Mouse (Mus musculus) brain, embryonic 18.5 days (tissue): ENCODE results near the gene 3110082I17Rik.

Experiments
- DNase-seq: peaks from one replicate; pipeline ENCODE4 v3.0.0-alpha.2; 2012; ENCODE audit warnings: low read depth, low spot score

The 3110082I17Rik gene

DNA sequence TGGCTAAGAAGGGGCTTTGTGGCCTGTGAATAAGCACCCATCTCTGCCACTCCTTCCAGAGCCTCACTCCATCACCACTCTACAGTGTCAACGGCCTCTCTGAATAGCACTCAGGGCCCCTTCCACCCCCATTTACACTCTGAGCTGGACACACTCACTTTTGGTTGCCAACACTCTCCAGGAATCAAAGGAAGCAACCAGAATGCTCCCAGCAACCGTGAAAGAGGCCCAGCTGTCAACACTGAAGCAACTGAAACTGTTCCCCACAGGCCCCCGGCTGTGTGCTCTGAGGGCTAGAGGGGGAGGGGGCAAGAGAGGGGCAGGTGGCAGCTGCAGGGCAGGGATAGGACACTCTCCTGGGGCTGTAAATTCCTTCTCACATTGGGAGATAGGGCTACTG is 41.7 kb downstream of the 3110082I17Rik start:
- DNase-seq = peak; percentile 49

DNA sequence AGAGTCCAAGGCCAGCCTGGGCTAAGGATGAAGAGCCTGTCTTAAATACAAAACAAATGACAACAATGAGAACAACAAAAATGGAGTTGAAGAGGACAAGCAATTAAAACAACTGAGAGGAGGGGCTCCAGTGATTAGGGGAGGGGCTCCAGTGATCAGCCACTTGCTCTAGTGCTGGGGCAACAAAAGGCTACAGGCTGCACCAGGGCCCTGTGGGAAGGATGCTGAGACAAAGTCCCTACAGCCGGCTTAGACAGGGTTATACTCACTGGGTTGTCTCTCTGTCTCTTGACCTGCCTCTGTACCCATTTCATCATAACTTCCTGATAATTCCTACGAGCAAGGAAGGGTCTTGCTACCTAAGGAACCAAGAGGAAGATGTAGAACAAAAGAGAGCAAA is 42.2 kb downstream of the 3110082I17Rik start:
- DNase-seq = no peak

DNA sequence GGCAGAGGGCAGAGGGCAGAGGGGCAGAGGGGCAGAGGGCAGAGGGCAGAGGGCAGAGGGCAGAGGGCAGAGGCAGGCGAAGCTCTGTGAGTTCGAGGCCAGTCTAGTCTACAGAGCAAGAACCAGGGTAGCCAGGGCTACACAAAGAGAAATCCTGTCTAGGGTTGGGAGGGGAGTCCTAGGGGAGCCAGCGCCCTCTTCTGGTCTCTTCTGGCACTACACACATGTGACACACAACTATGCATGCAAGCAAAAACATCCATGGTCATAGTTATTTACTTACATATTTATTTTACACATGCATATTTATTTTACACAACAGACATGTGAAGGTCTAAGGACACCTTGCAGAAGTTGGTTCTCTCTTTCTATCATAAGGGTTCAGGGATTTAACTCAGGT is 42.8 kb downstream of the 3110082I17Rik start:
- DNase-seq = no peak

DNA sequence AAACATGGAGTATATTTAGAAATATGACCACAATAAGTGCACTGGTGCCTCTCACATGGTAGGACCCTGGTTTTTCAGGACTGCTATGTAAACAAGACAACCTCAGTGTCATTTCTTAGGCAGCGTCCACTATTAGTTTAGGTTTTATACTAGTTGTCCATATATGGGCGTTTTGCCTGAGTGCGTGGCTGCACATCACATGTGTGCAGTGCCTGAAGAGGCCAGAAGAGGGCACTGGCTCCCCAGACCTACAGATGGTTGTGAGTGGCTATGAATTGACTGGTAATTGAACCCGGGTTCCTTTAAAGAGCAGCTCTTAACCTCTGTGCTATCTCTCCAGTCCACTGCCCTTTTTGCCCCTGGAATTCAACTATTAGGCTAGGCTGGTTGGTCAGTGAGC is 43.4 kb downstream of the 3110082I17Rik start:
- DNase-seq = no peak

DNA sequence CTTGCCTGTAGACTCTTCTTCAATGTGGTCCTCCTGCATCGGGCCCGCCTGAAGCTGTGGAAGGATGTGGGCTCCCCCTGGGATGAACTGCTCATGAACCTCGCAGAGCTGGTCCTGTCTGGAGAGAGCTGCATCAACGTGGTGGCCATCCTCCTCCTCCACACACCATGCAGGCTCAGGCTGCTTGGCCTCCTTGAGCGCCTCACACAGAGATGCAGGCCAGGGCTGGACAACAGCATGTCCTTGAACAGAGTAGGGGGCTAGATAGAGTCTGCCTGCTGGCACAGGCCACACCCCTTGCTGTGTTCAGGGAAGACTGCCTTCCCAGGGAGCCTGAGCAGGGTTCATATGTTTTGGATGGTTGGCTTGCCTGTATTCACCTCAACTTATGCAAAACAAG is 45.3 kb downstream of the 3110082I17Rik start:
- no peak for DNase-seq

DNA sequence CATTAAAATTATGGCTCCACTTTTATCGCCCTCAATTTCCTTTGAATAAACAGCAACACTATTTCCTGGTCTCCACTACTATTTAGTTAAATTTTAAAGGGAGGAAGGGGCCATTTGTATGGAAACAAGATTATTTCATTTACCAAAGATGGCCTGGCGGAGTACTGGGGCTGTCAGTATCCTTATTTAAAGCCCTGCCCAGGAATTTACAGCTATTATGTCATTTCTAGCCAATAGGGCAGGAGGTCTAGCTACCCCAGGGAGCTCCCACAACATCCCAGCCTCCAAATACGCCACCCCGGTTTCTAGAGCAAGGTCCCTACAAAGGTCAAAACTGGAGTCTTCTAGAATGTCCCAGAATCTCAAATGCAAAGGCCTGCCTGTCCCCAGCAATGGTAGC is 46.8 kb downstream of the 3110082I17Rik start:
- DNase-seq = no peak

DNA sequence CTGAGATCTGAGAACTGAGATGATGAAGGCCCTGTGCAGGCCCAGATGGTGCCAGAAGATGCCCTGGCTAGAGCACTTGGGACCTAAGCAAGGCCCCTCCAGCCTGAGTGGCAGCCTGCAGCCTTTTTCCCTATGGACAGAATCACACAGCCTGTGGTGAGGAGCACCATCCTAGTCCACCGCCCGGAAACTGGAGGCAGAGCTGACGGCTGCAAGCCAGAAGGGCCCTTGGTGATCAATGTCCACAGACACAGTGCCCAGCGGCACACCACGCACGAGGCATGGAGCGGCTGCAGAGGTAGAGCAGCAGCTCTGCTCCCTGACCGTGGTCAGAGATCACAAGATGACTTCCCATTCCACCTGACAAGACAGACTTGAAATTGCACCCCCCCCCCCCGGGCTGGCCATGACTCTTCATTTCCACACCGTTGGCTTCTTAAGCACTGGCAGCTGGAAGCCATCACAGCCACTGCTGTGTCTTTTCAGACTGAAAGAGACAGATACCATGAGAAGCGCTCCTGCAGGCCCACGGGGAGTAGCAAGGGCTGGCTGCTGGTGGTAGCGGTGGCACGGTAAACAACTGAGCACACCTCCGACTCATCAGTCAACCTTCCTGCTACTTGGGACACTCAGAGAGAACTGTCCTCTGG is 48.5 kb downstream of the 3110082I17Rik start:
- DNase-seq = no peak

DNA sequence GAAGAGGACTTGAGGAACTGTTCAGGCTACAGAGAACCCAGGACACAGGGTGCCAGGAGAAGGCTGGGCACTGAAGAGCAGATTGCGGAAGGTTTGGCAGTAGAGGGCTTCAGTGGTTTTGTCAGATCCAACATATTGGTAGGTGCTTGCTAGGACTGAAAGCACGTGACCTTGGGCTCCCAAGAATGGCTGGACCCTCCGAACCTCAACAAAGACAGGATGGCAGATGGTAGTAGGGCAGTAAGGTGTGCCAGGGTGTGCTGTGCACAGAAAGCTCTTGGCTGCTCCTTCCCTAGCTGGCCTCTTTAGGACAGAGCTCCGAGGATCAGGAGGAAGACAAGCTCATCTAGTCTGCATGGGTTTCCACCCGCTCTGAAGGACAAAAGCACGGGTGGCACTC is 49.2 kb downstream of the 3110082I17Rik start:
- DNase-seq = no peak

DNA sequence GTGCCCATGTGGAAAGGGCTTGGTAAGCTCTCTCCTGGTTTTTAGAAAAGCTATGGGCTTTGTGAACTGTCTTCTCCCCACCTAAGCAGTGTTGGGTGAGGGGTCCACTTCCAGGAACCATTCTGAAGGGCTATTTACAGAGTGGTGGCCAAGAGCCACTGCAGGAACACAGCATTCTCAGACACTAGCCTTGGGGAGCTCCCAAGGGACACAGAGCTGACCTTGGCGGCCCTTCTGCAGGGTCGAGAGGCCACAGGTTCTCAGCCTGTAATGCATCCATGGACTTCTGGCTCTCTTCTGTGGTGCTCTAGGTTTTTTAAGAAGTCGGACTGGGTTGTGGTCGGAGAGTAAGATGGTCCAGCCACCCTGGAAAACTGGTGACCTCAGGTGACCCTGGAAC is 50.3 kb downstream of the 3110082I17Rik start:
- DNase-seq = no peak

DNA sequence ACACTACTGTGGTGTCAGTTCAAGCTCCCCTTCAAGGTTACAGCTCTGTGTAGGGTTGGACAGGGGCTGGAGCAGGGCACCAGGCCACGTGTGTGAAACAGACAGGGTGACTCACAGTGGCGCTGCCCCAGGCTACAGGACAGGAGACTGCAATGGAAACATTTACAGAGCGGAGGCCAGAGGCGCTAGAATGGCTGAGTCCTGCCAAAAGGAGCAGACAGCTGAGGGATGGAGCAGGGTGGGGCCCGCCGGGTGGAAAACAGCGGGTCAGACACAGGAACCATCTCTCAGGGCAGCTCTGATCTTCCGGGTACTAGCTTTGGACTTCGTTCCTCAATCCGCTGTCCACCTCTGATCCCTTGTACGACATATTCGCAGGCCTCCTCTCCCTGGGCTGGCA is 50.9 kb downstream of the 3110082I17Rik start:
- no peak for DNase-seq

DNA sequence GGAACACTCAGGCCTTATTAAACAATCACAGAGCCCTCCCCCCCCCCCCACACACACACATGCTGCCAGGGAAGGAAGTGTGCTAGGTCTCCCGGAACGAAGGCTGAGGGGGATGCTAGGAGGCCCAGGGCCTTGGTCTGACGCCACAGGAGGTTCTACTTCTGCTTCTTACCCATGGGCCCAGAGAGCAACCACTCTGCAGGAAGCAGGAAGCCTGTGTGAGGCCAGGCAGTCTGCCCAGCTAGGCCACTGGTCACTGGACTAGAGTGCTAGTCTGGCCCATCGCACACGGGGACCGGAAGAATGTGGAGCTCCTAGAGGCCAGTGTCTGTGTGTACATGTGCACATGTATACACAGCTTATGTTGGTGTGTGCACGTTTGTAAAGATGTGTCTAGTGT is 51.8 kb downstream of the 3110082I17Rik start:
- DNase-seq = no peak

DNA sequence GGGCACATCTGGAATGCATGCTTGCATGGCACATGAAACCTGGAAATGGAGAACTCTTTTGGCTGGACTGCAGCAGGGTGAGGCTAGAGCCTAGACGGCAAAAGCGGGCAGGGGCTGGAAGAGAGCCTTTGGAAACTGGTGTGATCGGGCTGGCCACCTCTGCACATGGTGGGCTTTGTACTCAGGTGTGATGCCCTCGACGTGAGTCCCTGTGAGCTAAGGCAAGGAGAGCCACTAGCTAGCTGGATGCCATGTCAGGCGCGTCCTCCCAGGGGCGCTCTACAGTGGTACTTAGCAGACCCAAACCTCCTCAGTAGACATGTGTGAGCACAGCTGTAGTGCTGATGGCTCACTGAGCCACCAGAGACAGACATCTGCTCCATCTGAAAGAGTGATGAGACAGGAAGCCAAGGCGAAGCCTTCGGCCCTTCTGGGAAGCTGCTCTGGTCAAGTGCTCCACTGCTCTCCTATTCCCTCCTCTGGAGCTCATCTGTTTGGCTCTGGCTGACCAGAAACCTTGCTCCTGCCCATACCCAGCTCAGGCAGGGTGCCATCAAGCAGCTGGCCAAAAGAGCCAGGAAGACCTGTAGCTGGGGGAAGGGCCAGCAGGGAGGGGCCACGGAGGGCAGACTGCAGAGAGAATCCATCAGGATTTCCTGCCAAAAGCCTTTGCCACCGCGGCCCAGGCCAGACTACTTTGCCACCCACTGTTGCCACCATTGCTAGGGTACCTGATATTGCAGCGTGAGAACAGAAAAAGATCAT is 53.0 kb downstream of the 3110082I17Rik start:
- no peak for DNase-seq

DNA sequence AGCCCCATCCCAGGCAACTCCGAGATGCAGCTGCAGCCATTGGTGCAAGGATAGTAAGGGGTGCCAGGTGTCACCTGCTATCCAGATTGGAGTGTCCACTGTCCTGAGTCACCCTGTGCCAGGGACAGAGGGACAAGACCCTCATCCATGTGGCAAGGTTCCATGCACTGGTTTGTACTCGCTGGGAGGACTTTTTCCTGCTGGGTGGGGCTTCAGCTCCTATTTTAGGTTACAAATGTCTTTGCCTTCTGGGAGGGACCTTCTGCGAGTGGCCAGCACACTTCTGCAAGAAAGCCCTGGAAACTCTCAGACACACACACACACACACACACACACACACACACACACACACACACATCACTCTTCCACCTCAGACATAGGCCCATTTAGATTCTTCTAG is 54.4 kb downstream of the 3110082I17Rik start:
- DNase-seq = no peak

DNA sequence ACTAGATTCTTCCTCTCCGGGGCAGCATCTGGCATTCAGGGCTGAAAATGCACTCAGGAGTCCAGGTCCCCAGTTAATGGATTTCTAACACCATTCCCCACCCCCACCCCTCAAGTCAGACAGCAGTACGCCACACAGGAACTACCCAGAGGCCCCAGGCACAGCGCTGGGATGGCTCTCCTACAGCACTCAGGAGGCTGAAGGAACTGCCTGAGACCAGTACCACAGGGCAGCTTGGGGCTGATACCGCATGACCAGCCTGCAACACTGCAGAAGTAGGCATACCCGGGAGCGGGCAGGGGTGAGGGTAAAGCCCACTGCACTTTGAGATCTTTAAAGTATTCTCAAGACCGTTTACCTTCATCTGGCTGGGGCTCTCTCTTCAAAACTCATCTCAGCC is 54.8 kb downstream of the 3110082I17Rik start:
- no peak for DNase-seq

DNA sequence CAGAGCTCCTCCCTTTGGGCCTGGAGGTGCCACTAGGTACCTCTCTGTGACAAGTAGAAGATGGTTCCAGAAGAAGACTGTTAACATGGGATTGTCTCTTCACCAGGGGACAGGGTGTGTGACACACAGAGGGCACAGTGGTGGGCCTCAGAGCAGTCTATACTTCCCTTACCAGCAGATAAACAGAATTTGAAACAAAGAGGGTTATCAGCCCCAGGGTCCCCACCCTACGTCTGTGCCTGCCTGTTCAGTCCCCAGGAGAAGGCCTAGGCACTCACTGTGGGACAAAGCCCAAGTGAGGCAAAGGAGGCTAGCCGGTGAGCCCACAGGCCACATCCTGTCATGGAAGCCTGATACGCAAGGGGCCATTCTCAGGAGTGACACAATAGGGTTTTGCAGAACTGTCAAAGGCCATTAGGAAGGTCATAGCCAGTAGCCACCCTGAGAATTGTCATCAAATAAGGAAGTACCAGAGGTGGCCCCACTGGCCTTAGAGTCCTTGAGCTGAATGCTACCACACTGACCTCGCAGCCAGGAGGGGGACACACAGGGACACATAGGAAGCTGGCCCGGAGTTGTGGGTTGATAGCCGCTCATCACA is 55.4 kb downstream of the 3110082I17Rik start, which contains the start of gene C130050O18Rik:
Gene C130050O18Rik, plus strand, starts transcription at position 480 of the 601 bp plus-strand sequence.
- no peak for DNase-seq

DNA sequence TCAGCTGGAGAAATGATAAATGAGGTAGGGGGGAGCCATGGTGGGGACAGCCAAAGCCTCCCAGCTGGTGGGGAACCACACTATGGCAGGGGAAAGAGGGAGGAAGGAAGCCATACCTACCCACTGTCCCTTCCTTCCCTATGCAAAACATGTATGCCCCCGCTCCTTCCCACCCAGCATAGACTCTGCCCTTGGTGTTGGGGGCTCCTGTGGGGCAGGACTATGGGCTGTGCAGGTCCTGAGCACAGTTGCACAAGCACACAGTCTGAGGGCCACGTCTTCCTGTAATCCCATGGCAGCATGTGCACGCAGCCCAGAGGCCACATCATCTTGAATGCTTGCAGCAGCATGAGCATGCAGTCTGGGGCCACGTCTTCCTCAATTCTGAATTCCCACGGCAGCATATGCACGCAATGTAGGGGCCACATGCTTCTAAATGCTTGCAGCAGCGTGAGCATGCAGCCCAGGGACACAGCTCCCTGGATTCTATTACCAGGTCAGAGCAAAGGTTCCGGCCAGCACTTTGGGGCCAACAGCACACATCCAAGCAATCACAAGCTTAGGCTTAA is 56.6 kb downstream of the 3110082I17Rik start:
- DNase-seq = no peak

DNA sequence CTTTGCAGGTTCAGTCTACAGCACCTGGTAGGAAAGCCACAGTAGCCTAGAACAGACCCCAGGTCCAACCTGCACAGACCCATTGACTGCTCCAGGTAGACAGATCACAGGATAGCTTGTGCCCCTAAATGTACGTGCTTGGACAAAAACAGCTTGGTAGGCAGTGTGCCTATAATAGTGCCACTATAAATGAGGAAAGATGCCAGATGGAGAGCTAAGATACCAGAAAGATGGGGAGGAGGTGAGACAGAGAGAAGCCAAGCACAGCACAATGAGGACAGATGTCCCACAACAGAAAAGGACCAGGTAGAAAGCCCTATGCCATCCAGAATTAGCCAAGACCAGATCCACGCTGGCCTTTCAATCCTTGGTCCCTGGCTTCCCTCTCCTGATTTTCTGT is 58.2 kb downstream of the 3110082I17Rik start:
- no peak for DNase-seq

DNA sequence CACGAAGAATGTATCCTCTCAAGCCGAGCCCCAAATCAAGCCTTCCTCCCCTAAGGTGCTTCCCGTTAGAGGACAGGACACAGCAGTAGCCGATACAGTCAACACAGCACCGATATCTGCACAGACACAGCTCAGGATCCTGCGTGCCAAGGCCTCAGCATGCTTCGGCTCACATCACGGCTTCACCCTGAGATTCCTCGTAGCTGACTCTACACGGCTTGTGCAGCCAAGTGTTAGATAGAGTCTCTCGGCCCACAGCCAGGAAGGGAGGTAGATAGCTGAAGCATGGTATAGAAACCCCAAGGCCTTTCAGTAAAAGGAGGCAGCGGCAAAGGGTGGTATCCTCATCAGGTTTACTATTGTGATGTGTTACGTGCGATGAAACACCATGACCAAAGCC is 60.3 kb downstream of the 3110082I17Rik start:
- DNase-seq = no peak

DNA sequence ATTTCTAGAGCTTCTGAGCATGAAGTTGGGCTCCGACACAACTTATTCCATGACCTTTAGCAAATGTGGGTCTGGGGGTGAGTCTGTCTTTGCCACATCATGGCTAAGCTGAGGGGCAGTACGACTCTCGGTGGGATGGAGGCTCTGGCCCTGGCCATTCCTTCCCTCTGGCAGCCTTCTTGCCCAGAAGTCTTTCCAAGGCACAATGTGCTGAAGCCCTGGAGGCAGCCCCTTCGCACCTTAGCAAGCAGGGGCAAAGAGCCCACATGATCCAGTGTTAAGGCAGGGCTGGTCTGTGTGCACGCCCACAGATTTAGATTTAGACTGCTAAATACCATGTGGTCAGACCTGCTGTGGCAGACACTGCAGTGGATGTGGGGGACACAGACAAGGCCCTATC is 61.5 kb downstream of the 3110082I17Rik start:
- no peak for DNase-seq

DNA sequence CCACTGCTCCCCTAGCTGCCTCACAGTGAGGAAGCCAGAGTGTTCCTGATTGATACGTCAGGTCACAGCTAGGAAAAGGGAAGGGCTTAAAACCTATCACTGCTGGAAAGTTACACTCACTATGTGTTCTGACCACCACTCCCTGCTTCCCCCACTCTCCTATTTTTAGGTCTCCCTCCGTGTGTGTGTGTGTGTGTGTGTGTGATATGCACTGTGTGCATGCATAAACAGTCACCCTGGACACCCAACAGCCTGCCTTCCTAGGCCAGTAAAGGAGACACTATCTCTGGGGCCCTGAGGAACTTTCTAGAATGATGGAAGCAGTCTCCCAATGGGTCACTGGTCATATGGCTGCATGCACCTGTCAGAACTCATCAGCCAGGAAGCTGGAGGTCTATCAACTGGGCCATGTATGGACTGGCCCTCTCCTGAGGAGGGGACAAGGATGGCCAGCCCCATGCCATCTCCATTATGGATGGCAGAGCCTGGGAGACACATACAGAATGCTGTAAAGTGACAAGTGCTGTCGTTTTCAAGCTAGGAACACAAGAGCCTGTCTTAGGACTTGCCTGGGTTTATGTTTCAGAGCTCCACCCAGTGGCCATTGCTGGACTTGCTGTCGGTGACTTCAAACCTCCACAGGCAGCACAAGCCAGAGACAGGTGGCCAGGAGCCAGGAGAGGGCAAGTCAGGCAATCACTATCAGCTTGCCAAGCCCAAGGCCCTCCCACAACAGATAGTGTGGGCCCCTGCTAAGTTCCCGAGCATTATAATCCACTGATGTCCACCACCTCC is 62.2 kb downstream of the 3110082I17Rik start:
- DNase-seq = no peak

DNA sequence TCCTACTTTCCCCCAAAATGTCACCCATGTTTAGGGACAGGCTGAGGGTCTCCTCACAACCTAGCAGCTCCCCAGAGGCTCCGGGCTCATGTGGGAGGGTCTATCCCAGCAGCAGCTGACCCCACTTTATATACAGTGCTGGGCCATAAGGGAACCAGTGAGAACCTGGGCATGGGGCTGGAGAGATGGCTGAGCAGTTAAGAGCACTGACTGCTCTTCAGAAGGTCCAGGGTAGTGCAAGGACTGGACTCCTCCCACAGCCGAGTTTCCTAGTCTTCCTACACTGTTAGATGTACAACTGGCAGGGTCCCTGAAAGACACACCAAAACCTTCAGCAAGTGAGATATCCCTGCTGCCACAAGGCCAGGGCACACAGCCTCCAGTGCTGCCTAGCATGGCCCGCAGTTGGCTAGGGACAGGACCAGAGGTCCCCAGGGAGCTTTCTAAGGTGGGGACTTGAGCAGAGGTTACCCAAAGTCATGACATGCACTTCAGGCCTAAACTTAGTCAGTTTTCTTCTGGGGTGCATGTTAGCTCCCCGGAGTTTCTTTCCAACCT is 62.9 kb downstream of the 3110082I17Rik start:
- no peak for DNase-seq
